Comparison of ENCODE assay signal across 8 mouse cellular contexts in genomic region chr4:136071178-136071714, GRCm38 (mm10). TPM values are rescaled to one million over a fixed set of nuclear protein-coding genes. Genes with fewer than 3 reads are reported as not detected.
DNase-seq lines count a peak whose midpoint lies in the region; ATAC-seq and TF ChIP-seq lines count a peak whose summit lies in the region.

No protein-coding gene starts in this region.

- 4% methylated on average over 15 of the region's 15 CpGs for WGBS in embryonic facial prominence, embryonic 15.5 days
- 3% methylated on average over 15 of the region's 15 CpGs for WGBS in heart, embryonic 10.5 days
- 7% methylated on average over 15 of the region's 15 CpGs for WGBS in kidney, embryonic 14.5 days

- no peaks in the 10 kb centered on the region for H3K79me3 ChIP-seq in C2C12 (ENCODE audit: low read depth)

- no peaks in the 10 kb centered on the region for H3K36me3 ChIP-seq in C2C12 (ENCODE audit: control insufficient read depth, insufficient read depth)
- H3K36me3 ChIP-seq in embryonic facial prominence, embryonic 15.5 days: no peaks in the 10 kb centered on the region
- no peaks in the 10 kb centered on the region for H3K36me3 ChIP-seq in heart, embryonic 10.5 days
- no peaks in the 10 kb centered on the region for H3K36me3 ChIP-seq in kidney, embryonic 14.5 days (ENCODE audit: control insufficient read depth, insufficient read depth, low read length)

- DNase-seq in heart, embryonic 10.5 days (ENCODE audit: low spot score): peak; percentile 89
- DNase-seq in liver: peak; percentile 76
- DNase-seq in spleen, postnatal 4 days (ENCODE audit: low spot score in 2 of 2): peak; percentile 79 to 93

- H3K4me3 ChIP-seq in C2C12 (ENCODE audit: insufficient read depth, poor library complexity, severe bottlenecking): no peak overlapping the region
- no peak overlapping the region for H3K4me3 ChIP-seq in bone marrow macrophage, adult 2 months (ENCODE audit: insufficient read depth, low read length)
- H3K4me3 ChIP-seq in embryonic facial prominence, embryonic 15.5 days (replicated peaks): no peak overlapping the region
- peak overlapping the region; percentile 38 for H3K4me3 ChIP-seq in heart, embryonic 10.5 days
- peak overlapping the region; percentile 4; the same call in 1 of the 2 replicates for H3K4me3 ChIP-seq in kidney, embryonic 14.5 days (ENCODE audit: low read length)

- no peaks in the 10 kb centered on the region for H3K27me3 ChIP-seq in C2C12 (ENCODE audit: control insufficient read depth, insufficient read depth, insufficient read length)
- H3K27me3 ChIP-seq in embryonic facial prominence, embryonic 15.5 days: no peaks in the 10 kb centered on the region
- H3K27me3 ChIP-seq in heart, embryonic 10.5 days (ENCODE audit: insufficient read depth, poor library complexity, severe bottlenecking): peaks cover 6% of the 10 kb centered on the region
- H3K27me3 ChIP-seq in kidney, embryonic 14.5 days (ENCODE audit: control insufficient read depth, insufficient read depth, low read length): no peaks in the 10 kb centered on the region

- no peaks in the 10 kb centered on the region for H3K79me2 ChIP-seq in C2C12 (ENCODE audit: control insufficient read depth, insufficient read depth)

- H3ac ChIP-seq in C2C12 (ENCODE audit: control insufficient read depth, insufficient read length, low read depth): no peak overlapping the region

- no peak overlapping the region for H3K9ac ChIP-seq in embryonic facial prominence, embryonic 15.5 days
- H3K9ac ChIP-seq in kidney, embryonic 14.5 days (ENCODE audit: low read depth, low read length): no peak overlapping the region

- H3K9me3 ChIP-seq in embryonic facial prominence, embryonic 15.5 days (replicated peaks): no peaks in the 10 kb centered on the region
- H3K9me3 ChIP-seq in heart, embryonic 10.5 days: no peaks in the 10 kb centered on the region
- no peaks in the 10 kb centered on the region for H3K9me3 ChIP-seq in kidney, embryonic 14.5 days (ENCODE audit: control insufficient read depth, low read length)

- H3K4me1 ChIP-seq in bone marrow macrophage, adult 2 months (ENCODE audit: control insufficient read depth, insufficient read depth, low read length): peaks cover 5% of the 10 kb centered on the region; the same call in 1 of the 2 replicates
- peaks cover 18% of the 10 kb centered on the region for H3K4me1 ChIP-seq in embryonic facial prominence, embryonic 15.5 days
- H3K4me1 ChIP-seq in heart, embryonic 10.5 days: peaks cover 29% of the 10 kb centered on the region
- H3K4me1 ChIP-seq in kidney, embryonic 14.5 days (ENCODE audit: control insufficient read depth, insufficient read depth, low read length): peaks cover 16% of the 10 kb centered on the region

- TF ChIP-seq POLR2A in bone marrow macrophage, adult 2 months (IDR thresholded peaks at IDR 0.05; ENCODE audit: borderline replicate concordance, low read depth, low read length): no peak

- peak; percentile 51; the same call in 1 of the 2 replicates for ATAC-seq in embryonic facial prominence, embryonic 15.5 days (ENCODE audit: insufficient number of reproducible peaks, low FRiP score, low TSS enrichment, low read depth)
- ATAC-seq in kidney, embryonic 14.5 days (ENCODE audit: low FRiP score, low TSS enrichment): peak; percentile 63
- peak; percentile 86 for ATAC-seq in monocyte, adult 5-6 weeks (replicated peaks; ENCODE audit: insufficient number of reproducible peaks, low FRiP score, low TSS enrichment, poor library complexity, severe bottlenecking)

- H3K4me2 ChIP-seq in embryonic facial prominence, embryonic 15.5 days (replicated peaks): peak overlapping the region; percentile 38
- peak overlapping the region; percentile 34 for H3K4me2 ChIP-seq in kidney, embryonic 14.5 days (replicated peaks; ENCODE audit: low read depth, low read length)

- H3K27ac ChIP-seq in bone marrow macrophage, adult 2 months (ENCODE audit: insufficient read depth, low read depth, low read length): no peak overlapping the region
- H3K27ac ChIP-seq in embryonic facial prominence, embryonic 15.5 days (replicated peaks): no peak overlapping the region
- peak overlapping the region; percentile 59 for H3K27ac ChIP-seq in heart, embryonic 10.5 days
- H3K27ac ChIP-seq in kidney, embryonic 14.5 days (ENCODE audit: low read depth, low read length): no peak overlapping the region

- peak; percentile 65 for TF ChIP-seq CTCF in C2C12 (IDR thresholded peaks at IDR 0.05; ENCODE audit: control insufficient read depth, insufficient read depth, insufficient read length)
- TF ChIP-seq CTCF in bone marrow macrophage, adult 2 months (IDR thresholded peaks at IDR 0.05; ENCODE audit: low read depth, low read length): peak; percentile 87

TF ChIP-seq in C2C12, 6 proteins besides CTCF, POLR2A, EP300 and RAD21:
- TF ChIP-seq MYOD1 (IDR thresholded peaks at IDR 0.05; ENCODE audit: control insufficient read depth, insufficient read length, low read depth): no peak
- TF ChIP-seq USF1 (IDR thresholded peaks at IDR 0.05; ENCODE audit: low read depth): peak; percentile 57

RNA-seq across cellular contexts. Expression of gene Rpl11, which starts 18.0 kb away (rescaled TPM):
- polyA plus RNA-seq in C2C12 (2012; fragmentation: generic; extraction: Trizol): 2,415 TPM
- polyA plus RNA-seq in bone marrow macrophage, adult 2 months (2012; ENCODE audit: insufficient read depth, insufficient read length, missing spikeins): 1,501 and 1,718 TPM in 2 replicates
- 427 and 463 TPM in 2 replicates for polyA plus RNA-seq in embryonic facial prominence, embryonic 15.5 days (2015; fragmentation: Nextera tagmentation; extraction: Ambion mirVana)
- polyA plus RNA-seq in heart, embryonic 10.5 days (2016; fragmentation: Nextera tagmentation; extraction: Ambion mirVana): 336 and 390 TPM in 2 replicates
- 527 and 692 TPM in 2 replicates for polyA plus RNA-seq in kidney, embryonic 14.5 days (2014; fragmentation: Nextera tagmentation; extraction: Ambion mirVana)
- 392 to 636 TPM (median 589 TPM) in 3 replicates for total RNA-seq in monocyte, adult 5-6 weeks (2017)

RNA-seq across cellular contexts. Expression of gene Eloa, which starts 49.7 kb away (rescaled TPM):
- polyA plus RNA-seq in C2C12 (2012; fragmentation: generic; extraction: Trizol): 18.4 TPM
- 66.0 and 69.3 TPM in 2 replicates for polyA plus RNA-seq in bone marrow macrophage, adult 2 months (2012; ENCODE audit: insufficient read depth, insufficient read length, missing spikeins)
- polyA plus RNA-seq in embryonic facial prominence, embryonic 15.5 days (2015; fragmentation: Nextera tagmentation; extraction: Ambion mirVana): 43.0 and 44.8 TPM in 2 replicates
- polyA plus RNA-seq in heart, embryonic 10.5 days (2016; fragmentation: Nextera tagmentation; extraction: Ambion mirVana): 35.6 and 36.1 TPM in 2 replicates
- 31.5 and 43.7 TPM in 2 replicates for polyA plus RNA-seq in kidney, embryonic 14.5 days (2014; fragmentation: Nextera tagmentation; extraction: Ambion mirVana)
- 58.0 to 71.9 TPM (median 68.5 TPM) in 3 replicates for total RNA-seq in monocyte, adult 5-6 weeks (2017)

Comparison
In these comparisons a context has a peak if more than half of its experiments do, and no peak if none do; other contexts are left out.
1. H3K4me3 ChIP-seq: peak in heart, embryonic 10.5 days (single experiment) and kidney, embryonic 14.5 days (single experiment); none in C2C12 (single experiment), bone marrow macrophage, adult 2 months (single experiment) and embryonic facial prominence, embryonic 15.5 days (single experiment).
2. Peak in every context shown above with its lines, with median percentiles within 50 percentile points of each other: ATAC-seq and DNase-seq.